8 mouse cellular contexts compared by ENCODE assay signal in genomic region chr2:166008558-166009392, GRCm38 (mm10). TPM values are rescaled to one million over a fixed set of nuclear protein-coding genes. Genes with fewer than 3 reads are reported as not detected.
DNase-seq lines count a peak whose midpoint lies in the region; ATAC-seq and TF ChIP-seq lines count a peak whose summit lies in the region.

No protein-coding gene starts in this region.

- intact Hi-C loops in left cerebral cortex, adult 2 months (cut with DNase I) = no loop called here
- intact Hi-C loops in left cerebral cortex, postnatal 4 days (cut with DNase I) = no loop called here
- intact Hi-C loops in left cerebral cortex, postnatal 25 days (cut with DNase I) = no loop called here

- 0 out of 2 replicates have a peak overlapping the region, but pooled peaks have one; percentile 24 for H3K9ac ChIP-seq in forebrain, embryonic 15.5 days (replicated peaks)
- H3K9ac ChIP-seq in midbrain, embryonic 16.5 days (ENCODE audit: low read depth, low read length) = no peak overlapping the region

- H3K4me1 ChIP-seq in forebrain, embryonic 15.5 days = peaks cover 33% of the 10 kb centered on the region
- H3K4me1 ChIP-seq in midbrain, embryonic 16.5 days (ENCODE audit: control insufficient read depth, insufficient read depth, low read length) = peaks cover 20% of the 10 kb centered on the region

- H3K36me3 ChIP-seq in forebrain, embryonic 15.5 days = no peaks in the 10 kb centered on the region
- H3K36me3 ChIP-seq in midbrain, embryonic 16.5 days (ENCODE audit: control insufficient read depth, insufficient read depth, low read length) = no peaks in the 10 kb centered on the region

- peak overlapping the region; percentile 52 for H3K27ac ChIP-seq in left cerebral cortex, adult 2 months
- H3K27ac ChIP-seq in forebrain, embryonic 15.5 days (replicated peaks) = peak overlapping the region; percentile 78
- H3K27ac ChIP-seq in midbrain, embryonic 16.5 days (ENCODE audit: low read length) = peak overlapping the region; percentile 51; the same call in 1 of the 2 replicates

- DNase-seq in embryo, embryonic 10.5 days (ENCODE audit: low spot score) = peak; percentile 33
- DNase-seq in embryo, embryonic 9.5 days (ENCODE audit: extremely low spot score) = no peak
- no peak for DNase-seq in left cerebral cortex, adult 2 months (ENCODE audit: extremely low spot score in 1 of 2, low spot score in 2 of 2)
- no peak for DNase-seq in left cerebral cortex, postnatal 4 days
- DNase-seq in adrenal gland, adult (ENCODE audit: inconsistent age in 2 of 2, low spot score in 1 of 2) = no peak
- DNase-seq in left cerebral cortex, postnatal 25 days (ENCODE audit: low spot score in 2 of 2) = no peak

- H3K4me3 ChIP-seq in left cerebral cortex, adult 2 months = no peak overlapping the region
- no peak overlapping the region for H3K4me3 ChIP-seq in forebrain, embryonic 15.5 days
- H3K4me3 ChIP-seq in midbrain, embryonic 16.5 days (ENCODE audit: low read depth, low read length) = no peak overlapping the region

- TF ChIP-seq CTCF in left cerebral cortex, adult 2 months (IDR thresholded peaks at IDR 0.05) = no peak

- 39% methylated on average over 8 of the region's 8 CpGs for WGBS in forebrain, embryonic 15.5 days
- 30% methylated on average over 8 of the region's 8 CpGs for WGBS in midbrain, embryonic 16.5 days

- H3K9me3 ChIP-seq in forebrain, embryonic 15.5 days = no peaks in the 10 kb centered on the region
- no peaks in the 10 kb centered on the region for H3K9me3 ChIP-seq in midbrain, embryonic 16.5 days (replicated peaks; ENCODE audit: control insufficient read depth, low read length, poor library complexity, severe bottlenecking)

- H3K4me2 ChIP-seq in forebrain, embryonic 15.5 days (replicated peaks) = no peak overlapping the region
- H3K4me2 ChIP-seq in midbrain, embryonic 16.5 days (ENCODE audit: low read length) = no peak overlapping the region

- no peak for ATAC-seq in forebrain, embryonic 15.5 days (replicated peaks)
- 0 out of 2 replicates have a peak, but pooled peaks have one; percentile 51 for ATAC-seq in midbrain, embryonic 16.5 days

- H3K27me3 ChIP-seq in forebrain, embryonic 15.5 days = no peaks in the 10 kb centered on the region
- H3K27me3 ChIP-seq in midbrain, embryonic 16.5 days (ENCODE audit: control insufficient read depth, insufficient read depth, low read depth, low read length) = no peaks in the 10 kb centered on the region

RNA-seq across cellular contexts. Expression of gene Ncoa3, which starts 16.3 kb away (rescaled TPM):
- 10 to 100 TPM; 32.5 to 37.9 TPM for total RNA-seq in left cerebral cortex, adult 2 months (2021)
- total RNA-seq in left cerebral cortex, postnatal 4 days (2021) = 10 to 100 TPM; 36.0 to 41.3 TPM
- 9.7 and 10.3 TPM in 2 replicates for polyA plus RNA-seq in forebrain, embryonic 15.5 days (2015; fragmentation: Nextera tagmentation; extraction: Ambion mirVana)
- 15.5 and 16.0 TPM in 2 replicates for polyA plus RNA-seq in midbrain, embryonic 16.5 days (2015; fragmentation: Nextera tagmentation; extraction: Ambion mirVana)
- 10 to 100 TPM; 34.9 to 37.9 TPM for total RNA-seq in left cerebral cortex, postnatal 25 days (2021)
